Mouse (Mus musculus) adrenal gland, postnatal 25 days (tissue): ENCODE measurements around the gene Neurl1b. TPM values are rescaled to one million over a fixed set of nuclear protein-coding genes. Genes with fewer than 3 reads are reported as not detected.

Source experiments
- DNase-seq: peaks from one replicate; pipeline ENCODE4 v3.0.0; 2021; ENCODE audit warnings: mixed read lengths
- total RNA-seq: library from RNA; stranded (reverse); gene quantifications from 2 replicates; pipeline ENCODE4 v1.2.3, GENCODE M21; 2021

The Neurl1b gene
- total RNA-seq, 1 experiment from 2014 or later, result 57.1 TPM

GRCm38 (mm10) chr17:26452371-26452972 is 37.8 kb downstream of the Neurl1b start:
- peak; percentile 60 for DNase-seq

DNA sequence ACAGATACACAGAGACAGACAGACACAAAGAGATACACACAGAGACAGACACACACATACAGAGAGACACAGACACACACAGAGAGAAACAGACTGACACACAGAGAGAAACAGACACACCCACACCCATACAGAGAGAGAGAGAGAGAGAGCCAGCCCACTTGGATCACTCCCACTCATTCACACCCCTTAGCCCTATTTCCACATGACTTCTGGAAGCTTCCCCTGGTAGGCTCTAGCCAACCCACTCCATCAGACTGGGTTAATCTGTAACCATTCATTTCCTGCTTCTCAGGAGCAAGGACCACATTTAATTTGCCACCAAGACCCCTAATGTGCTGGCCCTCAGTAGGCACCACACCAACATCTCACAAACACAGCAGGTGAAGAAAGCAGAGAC is 42.9 kb downstream of the Neurl1b start:
- DNase-seq, result no peak

DNA sequence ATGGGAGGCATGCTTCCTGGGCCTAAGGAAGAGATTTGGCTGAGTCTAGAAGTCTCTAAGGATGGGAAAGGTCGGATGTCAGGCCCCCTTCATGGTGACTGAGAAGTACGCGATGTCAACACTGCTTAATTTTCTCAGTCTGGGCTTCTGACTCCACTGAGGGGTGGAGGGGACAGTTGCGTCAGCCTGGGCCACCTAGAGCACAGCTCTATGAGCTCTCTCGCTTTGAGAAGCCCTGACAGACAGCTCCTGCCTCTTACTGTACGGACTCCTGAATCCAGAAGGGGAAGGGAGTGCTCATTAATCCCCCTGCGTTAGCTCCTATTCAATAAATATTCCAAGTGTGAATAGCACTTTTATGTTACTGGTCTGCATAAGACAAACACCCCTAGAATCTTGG is 43.4 kb downstream of the Neurl1b start:
- no peak for DNase-seq

GRCm38 (mm10) chr17:26462634-26463170 is 48.1 kb downstream of the Neurl1b start:
- DNase-seq, result peak; percentile 86

GRCm38 (mm10) chr17:26463432-26463831 is 48.8 kb downstream of the Neurl1b start:
- DNase-seq, result no peak

DNA sequence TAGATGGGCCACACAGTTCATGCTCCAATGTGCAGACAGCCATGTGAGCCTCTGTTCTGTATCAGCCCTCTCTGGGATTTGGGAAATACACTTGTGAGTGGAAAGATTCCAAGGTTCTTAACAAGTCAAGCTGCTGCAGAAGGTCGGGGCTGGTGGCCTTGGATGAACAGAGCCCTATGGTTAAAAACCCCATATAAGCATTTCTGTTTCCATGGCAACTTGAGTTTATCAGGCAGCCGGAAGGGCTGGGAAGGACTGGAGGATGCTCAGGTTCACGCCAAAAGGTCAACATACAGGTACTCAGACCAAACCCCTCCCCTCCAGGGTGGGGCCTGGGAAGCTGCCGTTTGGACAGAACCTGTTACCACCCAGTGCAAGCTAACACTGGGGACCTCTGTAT is 49.4 kb downstream of the Neurl1b start:
- no peak for DNase-seq

GRCm38 (mm10) chr17:26464481-26464880 is 49.9 kb downstream of the Neurl1b start:
- no peak for DNase-seq

- DNase-seq, result peak; percentile 45
Measured at GRCm38 (mm10) chr17:26464972-26465371, 50.3 kb downstream of the Neurl1b start.

GRCm38 (mm10) chr17:26466741-26467150 is 52.1 kb downstream of the Neurl1b start:
- DNase-seq, result peak; percentile 85

DNA sequence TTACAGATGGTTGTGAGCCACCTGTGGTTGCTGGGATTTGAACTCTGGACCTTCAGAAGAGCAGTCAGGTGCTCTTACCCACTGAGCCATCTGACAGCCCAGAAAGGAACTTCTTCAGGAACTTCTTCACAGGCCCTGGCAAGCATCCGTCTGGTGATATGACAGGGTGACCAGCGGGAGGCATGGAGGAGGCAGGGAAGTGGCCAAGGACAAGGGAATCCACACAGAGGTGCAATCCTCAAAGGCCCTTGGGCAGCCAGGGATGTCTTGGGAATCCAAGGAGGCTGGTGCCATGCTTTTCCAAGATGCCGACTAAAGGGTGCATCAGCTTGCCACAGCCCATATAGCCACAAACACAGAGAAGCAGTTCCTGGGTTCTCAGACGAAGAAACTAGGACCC is 53.0 kb downstream of the Neurl1b start:
- no peak for DNase-seq

- DNase-seq, result no peak
Measured at GRCm38 (mm10) chr17:26468102-26468894, 53.7 kb downstream of the Neurl1b start.

- DNase-seq, result no peak
Measured at GRCm38 (mm10) chr17:26476871-26477270, 62.2 kb downstream of the Neurl1b start.

- no peak for DNase-seq
Measured at GRCm38 (mm10) chr17:26478672-26479071, 64.0 kb downstream of the Neurl1b start.

DNA sequence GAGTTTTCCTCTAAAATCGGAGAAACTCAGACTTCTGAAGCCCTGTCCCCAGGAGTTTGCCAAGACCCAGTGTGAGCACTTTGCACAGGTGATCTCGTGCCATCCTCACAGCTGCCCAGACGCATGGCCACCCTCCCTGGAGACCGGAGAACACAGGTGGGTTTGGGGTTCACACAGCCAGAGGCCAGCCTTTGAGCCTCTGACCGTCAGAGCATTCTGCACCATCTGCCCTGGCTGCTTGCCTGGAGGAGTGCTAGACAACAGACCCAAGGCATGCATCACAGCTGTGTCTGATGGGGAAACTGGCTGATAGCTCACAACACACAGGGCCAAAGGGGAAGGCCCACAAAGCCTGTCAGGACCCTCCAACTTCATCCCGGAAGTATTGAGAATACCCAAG is 65.0 kb downstream of the Neurl1b start:
- no peak for DNase-seq

- DNase-seq, result no peak
Measured at GRCm38 (mm10) chr17:26480956-26481355, 66.3 kb downstream of the Neurl1b start.

GRCm38 (mm10) chr17:26484626-26485421 is 70.2 kb downstream of the Neurl1b start:
- no peak for DNase-seq

- DNase-seq, result no peak
Measured at GRCm38 (mm10) chr17:26487266-26487665, 72.6 kb downstream of the Neurl1b start.

DNA sequence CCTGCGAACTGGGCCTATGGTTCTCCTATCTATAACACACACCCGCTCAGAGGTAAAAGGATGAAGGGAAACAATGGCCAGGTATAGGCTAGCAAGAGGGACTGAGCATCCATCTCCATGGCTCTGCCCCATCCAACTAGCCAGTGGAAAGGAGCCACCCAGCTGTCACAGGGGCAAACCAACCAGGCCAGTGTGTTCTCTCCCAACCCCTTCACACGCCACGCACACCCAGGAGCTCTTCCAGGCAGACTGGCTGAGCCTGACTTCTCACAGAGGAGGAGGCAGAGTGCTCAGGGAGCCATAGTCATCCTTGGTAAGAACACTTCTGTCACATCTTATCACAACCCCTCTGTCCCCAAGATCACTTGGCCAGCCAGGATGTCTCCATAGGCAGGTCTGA is 73.3 kb downstream of the Neurl1b start:
- DNase-seq, result no peak

GRCm38 (mm10) chr17:26488711-26489403 is 74.2 kb downstream of the Neurl1b start:
- DNase-seq, result no peak

- DNase-seq, result no peak
Measured at GRCm38 (mm10) chr17:26490072-26490471, 75.4 kb downstream of the Neurl1b start.

GRCm38 (mm10) chr17:26490910-26491309 is 76.3 kb downstream of the Neurl1b start:
- no peak for DNase-seq

GRCm38 (mm10) chr17:26492246-26492645 is 77.6 kb downstream of the Neurl1b start:
- DNase-seq, result no peak
